Mouse (Mus musculus) brain, embryonic 14.5 days (tissue): Measurements from ENCODE around the gene Atp5h.

Experiments
- CTCF ChIP-seq: fragments of 200-500 bp; IDR thresholded peaks from 2 replicates; pipeline ENCODE4 v1.5.1; 2012; ENCODE audit warnings: inconsistent platforms, mild to moderate bottlenecking, moderate library complexity, borderline replicate concordance; ENCODE audit not compliant: insufficient read depth, insufficient read length; ENCODE audit errors: extremely low read depth
- POLR2A ChIP-seq: fragments of 200-500 bp; IDR thresholded peaks from 2 replicates; pipeline ENCODE4 v1.6.1; 2012; ENCODE audit warnings: mild to moderate bottlenecking, inconsistent platforms, borderline replicate concordance; ENCODE audit not compliant: poor library complexity, insufficient read depth, insufficient read length, severe bottlenecking; ENCODE audit errors: extremely low read depth

DNA sequence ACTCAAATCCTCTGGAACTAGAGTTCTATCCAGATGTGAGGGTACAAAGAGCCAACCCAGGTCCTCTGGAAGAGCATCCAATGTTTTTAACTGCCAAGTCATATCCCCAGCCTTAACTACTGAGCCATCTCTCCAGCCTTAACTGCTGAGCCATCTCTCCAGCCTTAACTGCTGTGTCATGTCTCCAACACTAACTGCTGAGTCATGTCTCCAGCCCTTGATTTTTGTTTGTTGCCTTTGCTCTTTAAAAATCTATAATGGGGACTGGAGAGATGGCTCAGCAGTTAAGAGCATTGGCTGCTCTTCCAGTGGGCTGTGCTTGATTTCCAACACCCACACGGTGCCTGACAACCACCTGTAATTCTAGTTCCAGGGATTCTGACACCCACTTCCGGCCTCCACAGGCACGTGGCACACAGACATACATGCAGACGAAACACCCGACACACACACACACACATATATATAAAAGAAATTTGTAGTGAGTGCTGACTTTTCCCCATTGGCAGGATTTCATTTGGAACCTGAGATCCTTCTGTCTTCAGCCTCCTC is 17.9 kb upstream of the Atp5h start:
- no peak for TF ChIP-seq POLR2A
- no peak for TF ChIP-seq CTCF
